Mouse (Mus musculus): ENCODE measurements around the gene Spag8. TPM values are rescaled to one million over a fixed set of nuclear protein-coding genes. Genes with fewer than 3 reads are reported as not detected.

Gene Spag8
- total RNA-seq, 2 experiments from 2014 or later, result not detected

DNA sequence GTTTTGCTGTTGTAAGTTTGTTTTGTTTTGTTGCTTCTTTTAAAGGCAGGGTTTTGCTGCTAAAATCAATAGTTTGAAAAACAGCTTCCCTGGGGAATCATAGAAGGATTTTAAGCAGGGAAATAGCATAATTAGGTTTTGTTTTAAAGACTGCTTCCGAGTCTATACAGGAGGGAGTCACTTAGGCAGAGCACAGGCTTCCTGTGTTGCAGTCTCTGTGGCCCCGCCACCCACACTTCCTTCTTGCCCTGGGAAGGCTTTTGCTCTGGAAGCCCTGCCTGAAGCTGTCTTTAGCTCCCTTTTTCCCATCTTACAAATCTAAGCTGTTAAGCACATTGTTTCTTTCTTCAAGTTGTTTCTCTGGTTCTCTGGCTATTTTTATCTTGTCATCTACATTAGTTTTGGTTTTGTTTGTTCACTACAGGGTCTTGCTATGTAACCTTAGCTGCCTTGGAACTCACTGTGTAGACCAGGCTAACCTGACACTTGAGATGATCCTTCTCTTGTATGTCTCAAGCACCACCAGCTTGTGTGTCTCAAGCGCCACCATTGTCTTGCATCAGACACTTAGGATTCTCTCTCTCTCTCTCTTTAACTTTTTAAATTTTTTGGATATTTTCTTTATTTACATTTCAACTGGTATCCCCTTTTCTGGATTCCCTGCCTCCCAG is 40.2 kb downstream of the Spag8 start:
- 0 out of 2 replicates have a peak, but pooled peaks have one; percentile 59 for ATAC-seq (replicated peaks; ENCODE audit: low FRiP score, low TSS enrichment, poor library complexity, severe bottlenecking)

DNA sequence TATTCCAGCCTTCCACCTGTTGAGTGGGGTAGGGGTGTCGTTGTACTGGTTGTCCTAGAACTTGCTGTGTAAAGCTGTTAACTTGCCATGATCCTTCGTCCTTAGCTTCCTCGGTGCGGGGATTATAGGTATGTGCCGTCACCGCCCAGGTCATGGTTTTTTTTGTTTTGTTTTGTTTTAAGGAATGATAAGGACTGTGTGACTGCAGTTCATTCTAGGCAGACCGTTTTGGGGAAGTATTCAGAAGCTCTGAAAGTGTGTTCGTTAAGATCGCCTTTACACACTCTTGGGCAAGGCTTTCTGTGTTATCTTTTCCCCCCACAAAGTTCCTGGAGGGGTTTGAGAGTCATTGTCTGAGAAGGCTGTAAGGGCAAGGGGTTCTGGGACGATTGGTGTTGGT is 40.9 kb downstream of the Spag8 start:
- ATAC-seq (replicated peaks; ENCODE audit: low FRiP score, low TSS enrichment, poor library complexity, severe bottlenecking), result peak; percentile 71

DNA sequence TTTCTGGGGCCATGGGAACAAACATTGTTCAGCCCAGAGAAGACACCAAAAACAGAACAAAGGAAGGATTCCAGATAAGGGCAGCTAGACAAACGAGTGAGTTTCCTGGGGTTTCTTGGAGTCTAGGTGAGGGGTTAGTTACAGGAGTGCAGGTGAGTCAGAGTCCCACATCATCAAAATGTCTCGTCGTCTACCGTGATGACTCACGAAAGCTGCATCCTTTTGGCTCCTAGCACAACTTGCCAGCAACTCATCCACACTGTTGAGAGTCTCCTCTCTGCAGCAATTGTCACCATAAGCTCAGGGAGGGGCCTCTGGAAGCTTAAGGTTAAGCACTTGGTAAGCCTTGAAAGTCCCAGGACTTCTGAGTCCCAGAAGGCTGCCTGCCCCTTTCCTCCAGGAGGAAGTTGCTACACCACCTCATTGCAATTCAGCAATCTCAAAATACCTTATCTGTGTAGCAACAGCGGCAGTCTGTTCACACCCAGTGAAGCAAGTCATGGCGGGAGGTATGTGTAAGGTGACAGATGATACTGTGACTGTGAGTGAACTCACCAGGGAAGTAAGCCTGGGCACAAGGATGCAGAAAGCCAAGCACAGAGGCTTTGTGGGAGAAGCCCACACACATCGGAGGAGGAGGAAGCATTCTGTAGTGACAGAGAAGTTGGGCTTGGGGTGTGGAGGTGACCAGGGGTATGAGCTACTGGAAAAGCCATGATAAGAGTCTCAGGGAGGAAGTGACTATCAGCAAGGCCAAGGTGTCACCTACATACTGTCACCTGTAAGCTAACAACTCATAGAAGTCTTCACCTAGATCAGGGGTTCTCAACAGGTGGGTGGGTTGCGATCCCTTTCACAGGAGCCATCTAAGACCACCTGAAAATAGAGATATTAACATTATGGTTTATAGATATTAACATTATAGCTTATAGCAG is 48.4 kb downstream of the Spag8 start:
- ATAC-seq (replicated peaks; ENCODE audit: low FRiP score, low TSS enrichment, poor library complexity, severe bottlenecking), result peak; percentile 94

DNA sequence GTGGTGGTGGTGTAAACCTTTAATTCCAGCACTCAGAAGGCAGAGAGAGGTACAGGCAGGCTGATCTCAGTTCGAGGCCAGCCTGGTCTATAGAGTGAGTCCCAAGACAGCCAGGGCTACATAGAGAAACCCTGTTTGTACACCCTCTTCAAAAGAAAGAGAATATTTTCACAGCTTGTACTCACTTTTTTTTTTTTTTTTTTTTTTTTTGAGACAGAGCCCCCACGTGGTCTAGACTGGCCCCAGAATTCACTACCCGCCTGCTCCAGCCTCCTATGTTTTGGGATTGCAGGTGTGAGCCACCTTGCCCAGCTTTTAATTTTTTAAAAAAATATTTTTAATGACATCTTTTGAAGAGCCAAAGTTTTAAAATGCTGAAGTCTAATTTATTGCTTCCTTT is 49.3 kb downstream of the Spag8 start:
- ATAC-seq (replicated peaks; ENCODE audit: low FRiP score, low TSS enrichment, poor library complexity, severe bottlenecking), result no peak

Other genes starting within 250 kb of the Spag8 start
- gene Fam166b, start 224.5 kb downstream of the Spag8 start, total RNA-seq (2014; fragmentation: Nextera tagmentation), result not detected in 2 replicates
- not detected in 2 replicates for gene Fam166b, start 224.5 kb downstream of the Spag8 start, total RNA-seq (2017)
- 11.7 and 15.6 TPM in 2 replicates for gene Tesk1, start 211.7 kb downstream of the Spag8 start, total RNA-seq (2014; fragmentation: Nextera tagmentation)
- 4.3 and 4.8 TPM in 2 replicates for gene Tesk1, start 211.7 kb downstream of the Spag8 start, total RNA-seq (2017)
- gene Cd72, start 199.0 kb downstream of the Spag8 start, total RNA-seq (2014; fragmentation: Nextera tagmentation), result 1.5 and 9.6 TPM in 2 replicates
- 2.9 and 11.9 TPM in 2 replicates for gene Cd72, start 199.0 kb downstream of the Spag8 start, total RNA-seq (2017)
- 0.61 TPM in 1 of 2 replicates, not detected in the other for gene Sit1, start 169.9 kb downstream of the Spag8 start, total RNA-seq (2014; fragmentation: Nextera tagmentation)
- not detected in 2 replicates for gene Sit1, start 169.9 kb downstream of the Spag8 start, total RNA-seq (2017)
- 28.8 and 47.9 TPM in 2 replicates for gene Ccdc107, start 160.7 kb downstream of the Spag8 start, total RNA-seq (2014; fragmentation: Nextera tagmentation)
- gene Ccdc107, start 160.7 kb downstream of the Spag8 start, total RNA-seq (2017), result 44.6 and 46.3 TPM in 2 replicates
- 44.3 and 50.3 TPM in 2 replicates for gene Arhgef39, start 153.9 kb downstream of the Spag8 start, total RNA-seq (2014; fragmentation: Nextera tagmentation)
- gene Arhgef39, start 153.9 kb downstream of the Spag8 start, total RNA-seq (2017), result 27.2 and 32.7 TPM in 2 replicates
- 3.6 and 11.8 TPM in 2 replicates for gene Car9, start 146.6 kb downstream of the Spag8 start, total RNA-seq (2014; fragmentation: Nextera tagmentation)
- gene Car9, start 146.6 kb downstream of the Spag8 start, total RNA-seq (2017), result 2.1 and 3.3 TPM in 2 replicates
- not detected in 2 replicates for gene Tpm2, start 129.8 kb downstream of the Spag8 start, total RNA-seq (2014; fragmentation: Nextera tagmentation)
- 0.09 TPM in 1 of 2 replicates, not detected in the other for gene Tpm2, start 129.8 kb downstream of the Spag8 start, total RNA-seq (2017)
- 9.6 and 12.7 TPM in 2 replicates for gene Creb3, start 91.3 kb downstream of the Spag8 start, total RNA-seq (2014; fragmentation: Nextera tagmentation)
- 19.4 and 42.2 TPM in 2 replicates for gene Creb3, start 91.3 kb downstream of the Spag8 start, total RNA-seq (2017)
- gene Tln1, start 90.9 kb downstream of the Spag8 start, total RNA-seq (2014; fragmentation: Nextera tagmentation), result 105 and 175 TPM in 2 replicates
- 211 and 304 TPM in 2 replicates for gene Tln1, start 90.9 kb downstream of the Spag8 start, total RNA-seq (2017)
- 28.7 and 30.4 TPM in 2 replicates for gene Rgp1, start 74.9 kb downstream of the Spag8 start, total RNA-seq (2014; fragmentation: Nextera tagmentation)
- 6.7 and 8.3 TPM in 2 replicates for gene Rgp1, start 74.9 kb downstream of the Spag8 start, total RNA-seq (2017)
- gene Gba2, start 74.7 kb downstream of the Spag8 start, total RNA-seq (2014; fragmentation: Nextera tagmentation), result 19.7 and 22.9 TPM in 2 replicates
- gene Gba2, start 74.7 kb downstream of the Spag8 start, total RNA-seq (2017), result 6.1 and 12.0 TPM in 2 replicates
- not detected in 2 replicates for gene Msmp, start 69.1 kb downstream of the Spag8 start, total RNA-seq (2014; fragmentation: Nextera tagmentation)
- not detected in 2 replicates for gene Msmp, start 69.1 kb downstream of the Spag8 start, total RNA-seq (2017)
- gene Npr2, start 21.7 kb downstream of the Spag8 start, total RNA-seq (2014; fragmentation: Nextera tagmentation), result 0.09 and 2.0 TPM in 2 replicates
- gene Npr2, start 21.7 kb downstream of the Spag8 start, total RNA-seq (2017), result 0.08 and 0.14 TPM in 2 replicates
- 70.7 and 73.0 TPM in 2 replicates for gene Hint2, start 2.9 kb upstream of the Spag8 start, total RNA-seq (2014; fragmentation: Nextera tagmentation)
- gene Hint2, start 2.9 kb upstream of the Spag8 start, total RNA-seq (2017), result 43.1 and 63.0 TPM in 2 replicates
- gene Tmem8b, start 15.4 kb upstream of the Spag8 start, total RNA-seq (2014; fragmentation: Nextera tagmentation), result 1.2 and 2.5 TPM in 2 replicates
- 0.38 and 1.6 TPM in 2 replicates for gene Tmem8b, start 15.4 kb upstream of the Spag8 start, total RNA-seq (2017)
- not detected in 2 replicates for gene Fam221b, start 15.6 kb upstream of the Spag8 start, total RNA-seq (2014; fragmentation: Nextera tagmentation)
- 0.15 and 0.28 TPM in 2 replicates for gene Fam221b, start 15.6 kb upstream of the Spag8 start, total RNA-seq (2017)
- gene Olfr70, start 47.2 kb upstream of the Spag8 start, total RNA-seq (2014; fragmentation: Nextera tagmentation), result not detected in 2 replicates
- gene Olfr70, start 47.2 kb upstream of the Spag8 start, total RNA-seq (2017), result not detected in 2 replicates
- not detected in 2 replicates for gene Olfr71, start 56.7 kb upstream of the Spag8 start, total RNA-seq (2014; fragmentation: Nextera tagmentation)
- not detected in 2 replicates for gene Olfr71, start 56.7 kb upstream of the Spag8 start, total RNA-seq (2017)
- not detected in 2 replicates for gene Hrct1, start 73.6 kb upstream of the Spag8 start, total RNA-seq (2014; fragmentation: Nextera tagmentation)
- gene Hrct1, start 73.6 kb upstream of the Spag8 start, total RNA-seq (2017), result not detected in 2 replicates
- not detected in 2 replicates for gene Spaar, start 76.4 kb upstream of the Spag8 start, total RNA-seq (2014; fragmentation: Nextera tagmentation)
- gene Spaar, start 76.4 kb upstream of the Spag8 start, total RNA-seq (2017), result not detected in 2 replicates
- gene Olfr159, start 117.4 kb upstream of the Spag8 start, total RNA-seq (2014; fragmentation: Nextera tagmentation), result not detected in 2 replicates
- gene Olfr159, start 117.4 kb upstream of the Spag8 start, total RNA-seq (2017), result not detected in 2 replicates
- not detected in 2 replicates for gene Olfr156, start 170.3 kb upstream of the Spag8 start, total RNA-seq (2014; fragmentation: Nextera tagmentation)
- gene Olfr156, start 170.3 kb upstream of the Spag8 start, total RNA-seq (2017), result not detected in 2 replicates
- not detected in 2 replicates for gene Olfr157, start 186.6 kb upstream of the Spag8 start, total RNA-seq (2014; fragmentation: Nextera tagmentation)
- not detected in 2 replicates for gene Olfr157, start 186.6 kb upstream of the Spag8 start, total RNA-seq (2017)
- gene Olfr155, start 198.0 kb upstream of the Spag8 start, total RNA-seq (2014; fragmentation: Nextera tagmentation), result not detected in 2 replicates
- not detected in 2 replicates for gene Olfr155, start 198.0 kb upstream of the Spag8 start, total RNA-seq (2017)
- gene Reck, start 221.9 kb upstream of the Spag8 start, total RNA-seq (2014; fragmentation: Nextera tagmentation), result 0.20 TPM in 1 of 2 replicates, not detected in the other
- gene Reck, start 221.9 kb upstream of the Spag8 start, total RNA-seq (2017), result 0.61 TPM in 1 of 2 replicates, not detected in the other

Data from megakaryocyte-erythroid progenitor cell, adult 5-6 weeks (primary cell).